Mouse (Mus musculus): ENCODE results near the gene Pask.

- TF ChIP-seq CTCF (IDR thresholded peaks at IDR 0.05; ENCODE audit: control insufficient read depth, insufficient read depth, insufficient read length) (no peak), MAX (IDR thresholded peaks at IDR 0.05) (no peak), CEBPB (IDR thresholded peaks at IDR 0.05; ENCODE audit: low read depth) (no peak), FOSL1 (IDR thresholded peaks at IDR 0.05; ENCODE audit: insufficient read depth, low read length, poor library complexity, severe bottlenecking) (no peak), MYOD1 (IDR thresholded peaks at IDR 0.05; ENCODE audit: control insufficient read depth, insufficient read length, low read depth) (no peak), MYOG (IDR thresholded peaks at IDR 0.05; ENCODE audit: control insufficient read depth, extremely low read depth, insufficient read length) (no peak)
Observed at GRCm38 (mm10) chr1:93272409-93272821, 70.9 kb downstream of the Pask start.
